Mouse (Mus musculus) mouse embryonic stem cell (cell line): ENCODE measurements around the gene Cryaa.

ENCODE experiments used
- in situ Hi-C, 2 experiments: fragments of 300-500 bp; cut with MboI; formaldehyde crosslinking; loops; 1 replicate in 1 of 2; 3 replicates in 1 of 2; pipeline ENCODE4 v1.14.3; 2019 to 2020; ENCODE audit warnings: low sequenced_read_pairs in 2 of 2, low pct_unique_long_range_greater_than_20kb in 1 of 2, mixed read lengths in 1 of 2; ENCODE audit not compliant: unreplicated experiment in 1 of 2

Cryaa gene

GRCm38 (mm10) chr17:31693330-31694022 is 15.9 kb downstream of the Cryaa start:
- in situ Hi-C loops, result loop anchor here (10.0 kb wide), 2 partner anchors 161 to 181 kb away; partner anchors contain the start of gene Sik1 (in 1 of the 2)

- in situ Hi-C loops, result loop anchor here (10.0 kb wide), 2 partner anchors 161 to 181 kb away; partner anchors contain the start of gene Sik1 (in 1 of the 2)
Measured at GRCm38 (mm10) chr17:31694023-31694376, 16.4 kb downstream of the Cryaa start.

- in situ Hi-C loops, result loop anchor here (10.0 kb wide), 2 partner anchors 160 to 180 kb away; partner anchors contain the start of gene Sik1 (in 1 of the 2)
Measured at GRCm38 (mm10) chr17:31694949-31695348, 17.3 kb downstream of the Cryaa start.

- in situ Hi-C loops, result loop anchor here (10.0 kb wide), 2 partner anchors 159 to 179 kb away; partner anchors contain the start of gene Sik1 (in 1 of the 2)
Measured at GRCm38 (mm10) chr17:31695356-31695755, 17.7 kb downstream of the Cryaa start.

GRCm38 (mm10) chr17:31698347-31698746 is 20.7 kb downstream of the Cryaa start:
- in situ Hi-C loops, result loop anchor here (10.0 kb wide), 2 partner anchors 156 to 176 kb away; partner anchors contain the start of gene Sik1 (in 1 of the 2)

- in situ Hi-C loops, result no loop called here
Measured at GRCm38 (mm10) chr17:31703276-31703980, 25.8 kb downstream of the Cryaa start.

GRCm38 (mm10) chr17:31705271-31706020 is 27.8 kb downstream of the Cryaa start:
- in situ Hi-C loops, result no loop called here

GRCm38 (mm10) chr17:31709121-31709741 is 31.6 kb downstream of the Cryaa start:
- in situ Hi-C loops, result no loop called here

- in situ Hi-C loops, result no loop called here
Measured at GRCm38 (mm10) chr17:31710455-31710854, 32.8 kb downstream of the Cryaa start.

- in situ Hi-C loops, result no loop called here
Measured at GRCm38 (mm10) chr17:31713709-31714108, 36.1 kb downstream of the Cryaa start.

GRCm38 (mm10) chr17:31714125-31714524 is 36.5 kb downstream of the Cryaa start:
- in situ Hi-C loops, result no loop called here

- in situ Hi-C loops, result no loop called here
Measured at GRCm38 (mm10) chr17:31715006-31715405, 37.4 kb downstream of the Cryaa start.

- in situ Hi-C loops, result no loop called here
Measured at GRCm38 (mm10) chr17:31721637-31722036, 44.0 kb downstream of the Cryaa start.

- in situ Hi-C loops, result no loop called here
Measured at GRCm38 (mm10) chr17:31725366-31725765, 47.8 kb downstream of the Cryaa start.

- in situ Hi-C loops, result no loop called here
Measured at GRCm38 (mm10) chr17:31726216-31726615, 48.6 kb downstream of the Cryaa start.

GRCm38 (mm10) chr17:31727230-31727629 is 49.6 kb downstream of the Cryaa start:
- in situ Hi-C loops, result no loop called here

GRCm38 (mm10) chr17:31728043-31728442 is 50.4 kb downstream of the Cryaa start:
- in situ Hi-C loops, result no loop called here

GRCm38 (mm10) chr17:31728968-31729501 is 51.4 kb downstream of the Cryaa start:
- in situ Hi-C loops, result no loop called here
